Mouse (Mus musculus) MEL (cell line): Measurements from ENCODE around the gene Cx3cr1. TPM values are rescaled to one million over a fixed set of nuclear protein-coding genes. Genes with fewer than 3 reads are reported as not detected.

Experiments
- DNase-seq: peaks from one replicate; pipeline ENCODE4 v3.0.0; 2011; ENCODE audit warnings: low read depth, low spot score
- H3K27ac ChIP-seq: 2 replicates; pipeline ENCODE4 v1.5.1; 2012; ENCODE audit warnings: low read depth, mild to moderate bottlenecking, control low read depth, low read length, moderate library complexity; ENCODE audit not compliant: control insufficient read depth
- H3K27me3 ChIP-seq, 2 experiments: fragments of 150-350 bp in 1 of 2; sonication (generic) in 1 of 2; 2 replicates each; pipeline ENCODE4 v1.6.1; 2012; ENCODE audit warnings: low read length in 2 of 2, mild to moderate bottlenecking in 2 of 2, improper control_type of control experiment in 1 of 2, moderate library complexity in 1 of 2; ENCODE audit not compliant: insufficient read depth in 2 of 2, control insufficient read depth in 1 of 2
- H3K36me3 ChIP-seq, 2 experiments: 2 replicates each; pipeline ENCODE4 v1.6.1; 2012 to 2014; ENCODE audit warnings: low read length in 2 of 2, improper control_type of control experiment in 1 of 2, inconsistent platforms in 1 of 2, mild to moderate bottlenecking in 1 of 2; ENCODE audit not compliant: insufficient read depth in 2 of 2, control insufficient read depth in 1 of 2
- H3K4me1 ChIP-seq, 2 experiments: fragments of 150-350 bp in 1 of 2; sonication (generic) in 1 of 2; 2 replicates each; pipeline ENCODE4 v1.6.1; 2012; ENCODE audit warnings: low read length in 2 of 2, improper control_type of control experiment in 1 of 2, mild to moderate bottlenecking in 1 of 2; ENCODE audit not compliant: insufficient read depth in 2 of 2, control insufficient read depth in 1 of 2
- H3K4me3 ChIP-seq, 2 experiments: fragments of 150-350 bp in 1 of 2; sonication (generic) in 1 of 2; 2 replicates each; pipeline ENCODE4 v1.5.1; 2012; ENCODE audit warnings: low read depth in 2 of 2, low read length in 2 of 2, mild to moderate bottlenecking in 2 of 2, moderate library complexity in 2 of 2, control low read depth in 1 of 2, improper control_type of control experiment in 1 of 2; ENCODE audit not compliant: control insufficient read depth in 1 of 2, insufficient read depth in 1 of 2
- H3K79me2 ChIP-seq: 2 replicates; pipeline ENCODE4 v1.6.1; 2012; ENCODE audit warnings: mild to moderate bottlenecking, low read length, moderate library complexity; ENCODE audit not compliant: control insufficient read depth, poor library complexity, insufficient read depth
- H3K9ac ChIP-seq: 2 replicates; pipeline ENCODE4 v1.6.1; 2012; ENCODE audit warnings: low read depth, mild to moderate bottlenecking, control low read depth, low read length, moderate library complexity; ENCODE audit not compliant: control insufficient read depth, poor library complexity, severe bottlenecking
- H3K9me3 ChIP-seq: fragments of 150-350 bp; sonication (generic); replicated peaks from 2 replicates; pipeline ENCODE4 v1.6.1; 2012; ENCODE audit warnings: mild to moderate bottlenecking, low read length, improper control_type of control experiment, moderate library complexity; ENCODE audit not compliant: insufficient read depth
- CHD1 ChIP-seq: IDR thresholded peaks from 2 replicates; pipeline ENCODE4 v1.6.1; 2012; ENCODE audit warnings: low read depth, mild to moderate bottlenecking, inconsistent platforms, low read length, improper control_type of control experiment
- CHD2 ChIP-seq: IDR thresholded peaks from 2 replicates; pipeline ENCODE4 v1.6.1; 2011; ENCODE audit warnings: low read length, improper control_type of control experiment
- CTCF ChIP-seq, 3 experiments: IDR thresholded peaks in 2 of 3; conservative IDR thresholded peaks in 1 of 3; 2 replicates each; pipeline ENCODE4 v1.5.1; 2011 to 2012; ENCODE audit warnings: low read length in 3 of 3, low read depth in 2 of 3, mild to moderate bottlenecking in 2 of 3, improper control_type of control experiment in 1 of 3, inconsistent platforms in 1 of 3, mixed read lengths in 1 of 3, moderate library complexity in 1 of 3; ENCODE audit not compliant: control insufficient read depth in 1 of 3, insufficient read depth in 1 of 3, poor library complexity in 1 of 3, severe bottlenecking in 1 of 3
- E2F4 ChIP-seq: IDR thresholded peaks from 2 replicates; pipeline ENCODE4 v1.6.1; 2011; ENCODE audit warnings: low read depth, low read length, improper control_type of control experiment, borderline replicate concordance
- ELF1 ChIP-seq: IDR thresholded peaks from 2 replicates; pipeline ENCODE4 v1.6.1; 2014; ENCODE audit warnings: low read depth, mild to moderate bottlenecking, inconsistent platforms, low read length, improper control_type of control experiment, moderate library complexity
- EP300 ChIP-seq, 2 experiments: IDR thresholded peaks; 2 replicates each; pipeline ENCODE4 v1.6.1; 2011; ENCODE audit warnings: improper control_type of control experiment in 2 of 2, low read length in 2 of 2, low read depth in 1 of 2, mild to moderate bottlenecking in 1 of 2
- ETS1 ChIP-seq: IDR thresholded peaks from 2 replicates; pipeline ENCODE4 v1.6.1; 2012; ENCODE audit warnings: low read depth, mild to moderate bottlenecking, inconsistent platforms, low read length, improper control_type of control experiment, moderate library complexity
- GABPA ChIP-seq: IDR thresholded peaks from 2 replicates; pipeline ENCODE4 v1.6.1; 2012; ENCODE audit warnings: low read depth, mild to moderate bottlenecking, inconsistent platforms, low read length, improper control_type of control experiment, moderate library complexity
- GATA1 ChIP-seq: IDR thresholded peaks from 2 replicates; pipeline ENCODE4 v1.6.1; 2011; ENCODE audit warnings: low read depth, low read length, improper control_type of control experiment
- HCFC1 ChIP-seq: IDR thresholded peaks from 2 replicates; pipeline ENCODE4 v1.6.1; 2012; ENCODE audit warnings: low read depth, mild to moderate bottlenecking, inconsistent platforms, low read length, improper control_type of control experiment, moderate library complexity
- JUND ChIP-seq: IDR thresholded peaks from 2 replicates; pipeline ENCODE4 v1.6.1; 2011; ENCODE audit warnings: low read depth, mild to moderate bottlenecking, improper control_type of control experiment, low read length
- MEF2A ChIP-seq: IDR thresholded peaks from 2 replicates; pipeline ENCODE4 v1.6.1; 2014; ENCODE audit warnings: low read depth, mild to moderate bottlenecking, inconsistent platforms, low read length, improper control_type of control experiment; ENCODE audit not compliant: poor library complexity, insufficient replicate concordance, severe bottlenecking; ENCODE audit errors: extremely low read depth
- MYB ChIP-seq: IDR thresholded peaks from 2 replicates; pipeline ENCODE4 v1.6.1; 2011; ENCODE audit warnings: mild to moderate bottlenecking, low read depth, low read length, improper control_type of control experiment
- MYC ChIP-seq: IDR thresholded peaks from 2 replicates; pipeline ENCODE4 v1.6.1; 2011; ENCODE audit warnings: low read depth, mild to moderate bottlenecking, low read length, improper control_type of control experiment, moderate library complexity
- NELFE ChIP-seq: IDR thresholded peaks from 2 replicates; pipeline ENCODE4 v1.6.1; 2011; ENCODE audit warnings: low read depth, low read length, improper control_type of control experiment
- POLR2A ChIP-seq, 2 experiments: IDR thresholded peaks; 2 replicates each; pipeline ENCODE4 v1.6.1; 2011 to 2012; ENCODE audit warnings: low read length in 2 of 2, mild to moderate bottlenecking in 2 of 2, control low read depth in 1 of 2, improper control_type of control experiment in 1 of 2, low read depth in 1 of 2, moderate library complexity in 1 of 2; ENCODE audit not compliant: control insufficient read depth in 1 of 2, insufficient read depth in 1 of 2, poor library complexity in 1 of 2
- RAD21 ChIP-seq: IDR thresholded peaks from 2 replicates; pipeline ENCODE4 v1.6.1; 2011; ENCODE audit warnings: mild to moderate bottlenecking, low read depth, low read length, improper control_type of control experiment
- SMC3 ChIP-seq: IDR thresholded peaks from 2 replicates; pipeline ENCODE4 v1.6.1; 2011; ENCODE audit warnings: low read depth, low read length, improper control_type of control experiment
- UBTF ChIP-seq: IDR thresholded peaks from 2 replicates; pipeline ENCODE4 v1.6.1; 2012; ENCODE audit warnings: low read depth, mild to moderate bottlenecking, inconsistent platforms, low read length, improper control_type of control experiment, moderate library complexity, borderline replicate concordance; ENCODE audit not compliant: insufficient read depth
- ZC3H11A ChIP-seq: IDR thresholded peaks from 2 replicates; pipeline ENCODE4 v1.6.1; 2012; ENCODE audit warnings: low read depth, mild to moderate bottlenecking, inconsistent platforms, low read length, improper control_type of control experiment
- ZMIZ1 ChIP-seq: IDR thresholded peaks from 2 replicates; pipeline ENCODE4 v1.6.1; 2012; ENCODE audit warnings: low read depth, mild to moderate bottlenecking, inconsistent platforms, low read length, improper control_type of control experiment, moderate library complexity
- ZNF384 ChIP-seq: IDR thresholded peaks from 2 replicates; pipeline ENCODE4 v1.6.1; 2012; ENCODE audit warnings: low read depth, mild to moderate bottlenecking, inconsistent platforms, low read length, improper control_type of control experiment
- polyA plus RNA-seq, 2 experiments: library from polyadenylated mRNA; stranded (reverse) in 1 of 2; unstranded in 1 of 2; fragments of >175 nt in 1 of 2; fragments of >200 nt in 1 of 2; gene quantifications; 2 replicates each; pipeline versions ENCODE4 v1.2.1 to v1.2.4; 2012; ENCODE audit warnings: low replicate concordance in 2 of 2, low read depth in 1 of 2; ENCODE audit not compliant: insufficient read length in 2 of 2, insufficient read depth in 1 of 2, missing spikeins in 1 of 2
- total RNA-seq: library from RNA; depleted of rRNA; stranded (reverse); fragments of 300-350 nt; gene quantifications from 2 replicates; pipeline ENCODE4 v1.2.3, GENCODE M21; 2012

Gene Cx3cr1
- total and polyA plus RNA-seq, 3 experiments = not detected

DNA sequence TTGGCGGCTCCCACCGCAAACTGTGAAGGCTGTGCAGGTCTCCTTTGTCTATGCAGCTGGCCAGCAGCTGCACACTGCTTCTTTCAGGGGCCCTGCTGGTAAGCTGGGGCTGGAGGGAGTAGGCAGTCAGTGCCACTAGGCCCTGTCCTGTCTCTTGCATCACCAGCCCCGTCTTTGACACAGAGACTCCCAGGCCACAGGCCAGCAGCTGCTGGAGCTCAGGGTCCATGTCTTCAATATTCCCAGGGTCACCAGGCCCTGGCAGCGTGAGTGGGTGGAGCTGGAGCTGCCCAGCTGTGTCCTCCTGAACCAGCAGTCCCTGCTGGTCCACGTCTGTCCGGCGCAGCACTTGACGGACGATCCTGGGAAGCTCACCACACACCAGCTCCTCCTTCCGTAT, 52.7 kb downstream of the Cx3cr1 start:
- Histone ChIP-seq H3K9ac (no peak overlapping the region), H3K9me3 (no peaks in the 10 kb centered on the region), H3K79me2 (no peaks in the 10 kb centered on the region), H3K4me1 (no peaks in the 10 kb centered on the region; a peak in 1 of 4 replicates), H3K4me3 (no peak overlapping the region), H3K36me3 (no peaks in the 10 kb centered on the region), H3K27ac (no peak overlapping the region), H3K27me3 (no peaks in the 10 kb centered on the region; a peak in 1 of 4 replicates)
- no peak for DNase-seq
- TF ChIP-seq ZC3H11A (no peak), HCFC1 (no peak), MYC (no peak), ETS1 (no peak), RAD21 (no peak), ZNF384 (no peak), MEF2A (no peak), POLR2A (IDR thresholded peaks at IDR 0.05; ENCODE audit: control insufficient read depth in 1 of 2, insufficient read depth in 1 of 2, low read depth in 1 of 2, low read length in 2 of 2, poor library complexity in 1 of 2) (no peak), CHD2 (no peak), E2F4 (no peak), UBTF (no peak), SMC3 (no peak), GABPA (no peak), GATA1 (no peak), EP300 (IDR thresholded peaks at IDR 0.05; ENCODE audit: low read depth in 1 of 2, low read length in 2 of 2) (no peak), MYB (no peak)

DNA sequence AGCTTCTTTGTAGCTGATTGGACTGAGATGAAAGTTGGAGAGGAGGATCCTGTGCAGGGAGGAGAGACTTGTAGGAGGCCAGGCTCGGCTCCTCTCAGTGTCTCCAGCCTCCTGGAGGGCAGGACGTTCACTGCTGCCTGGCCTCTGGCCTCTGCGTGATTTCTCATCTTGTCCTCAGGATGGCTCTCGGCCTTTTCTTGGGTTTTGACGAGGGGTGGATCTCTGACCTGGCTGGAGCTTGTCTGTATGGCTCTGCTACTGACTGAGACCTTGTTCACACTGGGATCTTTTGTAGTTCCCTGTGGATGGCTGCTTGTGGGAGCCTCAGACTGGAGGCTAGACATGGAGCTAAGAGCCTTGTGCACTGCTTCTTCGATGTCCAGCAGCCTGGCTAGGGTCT, 54.9 kb downstream of the Cx3cr1 start:
- TF ChIP-seq NELFE = no peak
- TF ChIP-seq E2F4 = no peak
- no peak for TF ChIP-seq CHD1
- no peak for TF ChIP-seq CTCF (IDR thresholded peaks at IDR 0.05 in 2 of 3, conservative IDR thresholded peaks at IDR 0.05 in 1 of 3; ENCODE audit: control insufficient read depth in 1 of 3, insufficient read depth in 1 of 3, low read depth in 2 of 3, low read length in 3 of 3, poor library complexity in 1 of 3, severe bottlenecking in 1 of 3)
- TF ChIP-seq ZMIZ1 = no peak
- TF ChIP-seq ELF1 = no peak
- no peak for TF ChIP-seq MEF2A
- no peak for TF ChIP-seq MYB
- TF ChIP-seq JUND = no peak
- Histone ChIP-seq H3K9me3 (no peaks in the 10 kb centered on the region), H3K27me3 (no peaks in the 10 kb centered on the region; a peak in 1 of 4 replicates), H3K9ac (no peak overlapping the region), H3K4me3 (no peak overlapping the region), H3K4me1 (peaks cover 0 to 3% of the 10 kb centered on the region in 2 experiments; a peak in 2 of 4 replicates), H3K79me2 (no peaks in the 10 kb centered on the region), H3K36me3 (peaks cover 0 to 6% of the 10 kb centered on the region in 2 experiments; a peak in 2 of 4 replicates), H3K27ac (no peak overlapping the region)
- no peak for DNase-seq
